Mouse (Mus musculus) liver, postnatal 0 days (tissue): ENCODE data around the gene Ccdc77. TPM values are rescaled to one million over a fixed set of nuclear protein-coding genes. Genes with fewer than 3 reads are reported as not detected.

Source experiments
- ATAC-seq: fragments of 200-750 bp; cut with Nextera tagmentation; 2 replicates; pipeline ENCODE4 v1.8.0; 2017; ENCODE audit warnings: mild to moderate bottlenecking, moderate library complexity
- DNase-seq: peaks from one replicate; pipeline ENCODE4 v3.0.0-alpha.2; 2016
- H3K27ac ChIP-seq: fragments of 300-500 bp; sonication (generic); 2 replicates; pipeline ENCODE4 v1.5.1; 2014; ENCODE audit warnings: antibody characterized with exemption, moderate library complexity, mild to moderate bottlenecking, low read depth
- H3K27me3 ChIP-seq: fragments of 300-500 bp; sonication (generic); 2 replicates; pipeline ENCODE4 v1.6.1; 2014; ENCODE audit warnings: low read length, control low read depth, mixed read lengths; ENCODE audit not compliant: insufficient read depth
- H3K36me3 ChIP-seq: fragments of 300-500 bp; sonication (generic); replicated peaks from 2 replicates; pipeline ENCODE4 v1.6.1; 2014; ENCODE audit warnings: mild to moderate bottlenecking, control low read depth, low read length, moderate library complexity, mixed read lengths; ENCODE audit not compliant: insufficient read depth
- H3K4me1 ChIP-seq: fragments of 300-500 bp; sonication (generic); 2 replicates; pipeline ENCODE4 v1.6.1; 2014; ENCODE audit warnings: antibody characterized with exemption, mild to moderate bottlenecking, control low read depth; ENCODE audit not compliant: insufficient read depth
- H3K4me2 ChIP-seq: fragments of 300-500 bp; sonication (generic); 2 replicates; pipeline ENCODE4 v1.6.1; 2014; ENCODE audit warnings: low read depth, mild to moderate bottlenecking, low read length, moderate library complexity, mixed read lengths
- H3K4me3 ChIP-seq: fragments of 300-500 bp; sonication (generic); 2 replicates; pipeline ENCODE4 v1.5.1; 2014; ENCODE audit warnings: low read depth, low read length
- H3K9ac ChIP-seq: fragments of 300-500 bp; sonication (generic); replicated peaks from 2 replicates; pipeline ENCODE4 v1.6.1; 2014; ENCODE audit warnings: mild to moderate bottlenecking, moderate library complexity
- H3K9me3 ChIP-seq: fragments of 300-500 bp; sonication (generic); 2 replicates; pipeline ENCODE4 v1.6.1; 2016; ENCODE audit warnings: mild to moderate bottlenecking, control low read depth, low read length, mixed read lengths
- CTCF ChIP-seq: sonication (generic); IDR thresholded peaks from 2 replicates; pipeline ENCODE4 v1.5.1; 2016; ENCODE audit warnings: antibody characterized with exemption, low read depth
- EP300 ChIP-seq: IDR thresholded peaks from 2 replicates; pipeline ENCODE4 v1.6.1; 2016; ENCODE audit warnings: antibody characterized with exemption, low read depth, mild to moderate bottlenecking
- WGBS: fragments of 180-500 bp; shearing (Covaris S2); extraction: QIAGEN DNeasy Blood & Tissue Kit; methylation state at CpG from one replicate; pipeline ENCODE4 v1.1.7; 2014; ENCODE audit not compliant: insufficient replicate concordance; 5-methylcytosine and 5-hydroxymethylcytosine counted together
- polyA plus RNA-seq: library from polyadenylated mRNA; unstranded; fragments of >200 nt; fragmentation: Nextera tagmentation; extraction: Ambion mirVana; gene quantifications from 2 replicates; pipeline ENCODE4 v1.2.1, GENCODE M21; 2015

The Ccdc77 gene
- polyA plus RNA-seq, 1 experiment from 2014 or later = 9.2 TPM

DNA sequence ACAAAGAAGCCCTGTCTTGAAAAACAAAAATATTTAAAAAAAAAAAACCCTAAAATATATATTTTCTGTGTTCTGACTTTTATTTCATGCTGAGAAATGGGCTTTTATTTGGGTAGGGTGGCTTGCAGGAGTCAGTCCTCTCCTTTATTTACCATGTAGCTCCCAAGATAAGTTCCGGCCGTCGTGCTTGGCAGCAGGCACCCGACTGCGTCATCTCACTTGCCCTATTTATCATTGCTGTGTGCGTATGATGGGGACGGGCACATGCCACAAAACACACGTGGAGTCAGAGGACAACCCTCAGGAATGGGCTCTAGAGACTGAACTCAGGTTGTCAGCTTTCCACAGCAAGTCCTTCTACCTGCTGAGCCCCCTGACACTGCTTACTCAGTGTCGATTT lies 45.0 kb downstream of the Ccdc77 start:
- no peak for ATAC-seq
- no peaks in the 10 kb centered on the region for H3K27me3 ChIP-seq
- H3K4me3 ChIP-seq = no peak overlapping the region
- no peak overlapping the region for H3K27ac ChIP-seq
- no peaks in the 10 kb centered on the region for H3K9me3 ChIP-seq
- H3K4me2 ChIP-seq = no peak overlapping the region
- DNase-seq = no peak
- H3K36me3 ChIP-seq = no peaks in the 10 kb centered on the region
- peaks cover 3% of the 10 kb centered on the region; the same call in 1 of the 2 replicates for H3K4me1 ChIP-seq
- H3K9ac ChIP-seq = no peak overlapping the region
- TF ChIP-seq EP300 = no peak
- TF ChIP-seq CTCF = no peak
- 74% methylated on average over 9 of the region's 9 CpGs for WGBS

DNA sequence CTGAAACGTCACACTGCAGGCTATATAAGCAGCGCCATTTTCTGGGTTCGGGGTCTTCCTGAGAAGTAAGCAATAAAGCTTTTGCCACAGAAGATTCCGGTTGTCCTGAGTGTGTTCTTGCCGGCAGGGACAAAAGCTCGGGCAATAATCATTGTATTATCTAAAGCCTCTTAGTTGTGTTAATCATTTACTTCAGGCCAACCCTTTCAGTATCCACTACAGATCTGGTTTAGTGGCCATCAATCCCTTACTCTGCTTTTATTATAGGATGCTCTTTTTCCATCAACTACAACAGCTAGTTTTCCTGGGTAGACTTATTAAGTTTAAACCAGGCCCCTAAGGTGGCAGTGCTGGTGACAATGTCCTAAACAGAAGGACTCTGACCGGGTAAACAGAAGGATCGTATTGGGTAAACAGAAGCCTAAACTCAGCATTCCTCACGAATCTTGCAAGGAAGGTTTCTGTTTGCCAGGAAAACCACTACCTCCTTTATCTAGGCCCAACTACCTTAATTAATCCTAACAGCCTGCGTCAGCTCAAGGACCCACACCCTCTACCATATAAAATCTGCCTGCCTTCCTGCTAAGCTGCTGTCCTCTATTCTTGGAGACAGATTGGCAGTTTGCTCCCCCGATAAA lies 45.8 kb downstream of the Ccdc77 start:
- 61% methylated on average over 11 of the region's 11 CpGs for WGBS
- no peaks in the 10 kb centered on the region for H3K27me3 ChIP-seq
- no peak overlapping the region for H3K4me3 ChIP-seq
- H3K27ac ChIP-seq = no peak overlapping the region
- no peaks in the 10 kb centered on the region for H3K9me3 ChIP-seq
- H3K9ac ChIP-seq = no peak overlapping the region
- no peaks in the 10 kb centered on the region for H3K36me3 ChIP-seq
- TF ChIP-seq CTCF = no peak
- no peak for TF ChIP-seq EP300
- no peak for ATAC-seq
- H3K4me1 ChIP-seq = peaks cover 3% of the 10 kb centered on the region; the same call in 1 of the 2 replicates
- H3K4me2 ChIP-seq = no peak overlapping the region; the same call in 1 of the 2 replicates
- no peak for DNase-seq

- no peak for TF ChIP-seq EP300
- no peak for TF ChIP-seq CTCF
- no peak for DNase-seq
- ATAC-seq = no peak
- Histone ChIP-seq H3K4me2 (no peak overlapping the region), H3K36me3 (no peaks in the 10 kb centered on the region), H3K4me3 (no peak overlapping the region), H3K9me3 (no peaks in the 10 kb centered on the region), H3K9ac (no peak overlapping the region), H3K27me3 (no peaks in the 10 kb centered on the region), H3K4me1 (no peaks in the 10 kb centered on the region), H3K27ac (no peak overlapping the region)
- WGBS = 35% methylated on average over 5 of the region's 5 CpGs
Measured at GRCm38 (mm10) chr6:120312443-120312842, 51.7 kb downstream of the Ccdc77 start.

DNA sequence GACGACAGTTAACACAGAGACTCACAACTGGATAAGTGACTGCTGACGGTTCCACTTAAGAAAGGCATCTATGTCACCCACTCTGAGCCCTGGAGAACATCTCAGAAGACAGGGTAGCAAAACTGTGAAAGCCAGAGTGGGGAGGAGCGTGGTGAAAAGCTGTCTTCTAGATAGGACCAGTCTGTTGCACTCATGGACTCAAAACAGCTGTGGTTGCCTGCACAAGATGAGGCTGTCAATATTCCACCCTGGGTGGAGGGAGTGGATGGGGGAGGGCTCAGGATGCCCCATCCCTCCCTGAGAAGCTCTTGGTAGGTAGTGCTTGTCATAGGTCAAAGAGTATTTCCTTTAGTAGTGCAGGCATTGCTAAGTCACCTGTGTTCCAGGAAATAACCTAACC lies 54.4 kb downstream of the Ccdc77 start:
- Histone ChIP-seq H3K27me3 (no peaks in the 10 kb centered on the region), H3K36me3 (no peaks in the 10 kb centered on the region), H3K4me2 (no peak overlapping the region), H3K9me3 (no peaks in the 10 kb centered on the region), H3K9ac (no peak overlapping the region), H3K4me3 (no peak overlapping the region), H3K27ac (no peak overlapping the region), H3K4me1 (no peaks in the 10 kb centered on the region)
- no peak for TF ChIP-seq CTCF
- TF ChIP-seq EP300 = no peak
- WGBS = 71% methylated on average over 3 of the region's 3 CpGs
- ATAC-seq (0 out of 2 replicates have a peak, but pooled peaks have one; percentile 25), DNase-seq (no peak)

DNA sequence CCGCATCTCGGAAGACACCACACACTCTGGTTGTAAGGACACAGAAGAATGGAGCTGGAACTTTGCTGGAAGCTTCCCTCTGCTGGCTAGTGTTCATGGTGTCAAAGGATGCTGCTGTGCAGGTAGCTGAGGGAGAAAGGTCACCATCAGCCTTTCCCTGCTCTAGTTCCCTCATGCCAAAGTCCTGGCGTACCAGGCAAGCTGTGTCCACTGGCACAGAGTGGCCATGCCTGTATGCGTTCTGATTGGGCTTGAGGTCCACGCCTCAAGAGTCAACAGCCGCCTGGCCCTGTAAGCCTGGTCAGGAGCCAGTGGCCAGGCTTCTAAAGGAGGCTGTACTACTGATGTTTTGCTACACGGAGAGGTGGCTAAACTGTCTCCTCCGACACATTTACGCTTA lies 54.8 kb downstream of the Ccdc77 start:
- H3K9ac ChIP-seq = no peak overlapping the region
- H3K4me2 ChIP-seq = no peak overlapping the region
- peak; percentile 17 for DNase-seq
- no peaks in the 10 kb centered on the region for H3K9me3 ChIP-seq
- no peak for TF ChIP-seq CTCF
- TF ChIP-seq EP300 = no peak
- no peak overlapping the region for H3K27ac ChIP-seq
- ATAC-seq = peak; percentile 86
- H3K36me3 ChIP-seq = no peaks in the 10 kb centered on the region
- H3K4me1 ChIP-seq = no peaks in the 10 kb centered on the region
- WGBS = 71% methylated on average over 9 of the region's 9 CpGs
- H3K4me3 ChIP-seq = no peak overlapping the region
- no peaks in the 10 kb centered on the region for H3K27me3 ChIP-seq

GRCm38 (mm10) chr6:120306859-120307594 lies 57.1 kb downstream of the Ccdc77 start:
- 66% methylated on average over 3 of the region's 3 CpGs for WGBS
- Histone ChIP-seq H3K36me3 (no peaks in the 10 kb centered on the region), H3K9ac (no peak overlapping the region), H3K4me2 (no peak overlapping the region), H3K9me3 (no peaks in the 10 kb centered on the region), H3K27ac (no peak overlapping the region), H3K27me3 (no peaks in the 10 kb centered on the region), H3K4me1 (no peaks in the 10 kb centered on the region), H3K4me3 (no peak overlapping the region)
- TF ChIP-seq CTCF (no peak), EP300 (no peak)
- DNase-seq (no peak), ATAC-seq (no peak)
